Mouse (Mus musculus) MEL (cell line): ENCODE measurements around the gene Adat3. TPM values are rescaled to one million over a fixed set of nuclear protein-coding genes. Genes with fewer than 3 reads are reported as not detected.

Source experiments
- DNase-seq: peaks from one replicate; pipeline ENCODE4 v3.0.0; 2011; ENCODE audit warnings: low read depth, low spot score
- H3K27ac ChIP-seq: 2 replicates; pipeline ENCODE4 v1.5.1; 2012; ENCODE audit warnings: low read depth, mild to moderate bottlenecking, control low read depth, low read length, moderate library complexity; ENCODE audit not compliant: control insufficient read depth
- H3K27me3 ChIP-seq, 2 experiments: fragments of 150-350 bp in 1 of 2; sonication (generic) in 1 of 2; 2 replicates each; pipeline ENCODE4 v1.6.1; 2012; ENCODE audit warnings: low read length in 2 of 2, mild to moderate bottlenecking in 2 of 2, improper control_type of control experiment in 1 of 2, moderate library complexity in 1 of 2; ENCODE audit not compliant: insufficient read depth in 2 of 2, control insufficient read depth in 1 of 2
- H3K36me3 ChIP-seq, 2 experiments: 2 replicates each; pipeline ENCODE4 v1.6.1; 2012 to 2014; ENCODE audit warnings: low read length in 2 of 2, improper control_type of control experiment in 1 of 2, inconsistent platforms in 1 of 2, mild to moderate bottlenecking in 1 of 2; ENCODE audit not compliant: insufficient read depth in 2 of 2, control insufficient read depth in 1 of 2
- H3K4me1 ChIP-seq, 2 experiments: fragments of 150-350 bp in 1 of 2; sonication (generic) in 1 of 2; 2 replicates each; pipeline ENCODE4 v1.6.1; 2012; ENCODE audit warnings: low read length in 2 of 2, improper control_type of control experiment in 1 of 2, mild to moderate bottlenecking in 1 of 2; ENCODE audit not compliant: insufficient read depth in 2 of 2, control insufficient read depth in 1 of 2
- H3K4me3 ChIP-seq, 2 experiments: fragments of 150-350 bp in 1 of 2; sonication (generic) in 1 of 2; 2 replicates each; pipeline ENCODE4 v1.5.1; 2012; ENCODE audit warnings: low read depth in 2 of 2, low read length in 2 of 2, mild to moderate bottlenecking in 2 of 2, moderate library complexity in 2 of 2, control low read depth in 1 of 2, improper control_type of control experiment in 1 of 2; ENCODE audit not compliant: control insufficient read depth in 1 of 2, insufficient read depth in 1 of 2
- H3K79me2 ChIP-seq: 2 replicates; pipeline ENCODE4 v1.6.1; 2012; ENCODE audit warnings: mild to moderate bottlenecking, low read length, moderate library complexity; ENCODE audit not compliant: control insufficient read depth, poor library complexity, insufficient read depth
- H3K9ac ChIP-seq: 2 replicates; pipeline ENCODE4 v1.6.1; 2012; ENCODE audit warnings: low read depth, mild to moderate bottlenecking, control low read depth, low read length, moderate library complexity; ENCODE audit not compliant: control insufficient read depth, poor library complexity, severe bottlenecking
- H3K9me3 ChIP-seq: fragments of 150-350 bp; sonication (generic); replicated peaks from 2 replicates; pipeline ENCODE4 v1.6.1; 2012; ENCODE audit warnings: mild to moderate bottlenecking, low read length, improper control_type of control experiment, moderate library complexity; ENCODE audit not compliant: insufficient read depth
- BHLHE40 ChIP-seq: IDR thresholded peaks from 2 replicates; pipeline ENCODE4 v1.6.1; 2012; ENCODE audit warnings: low read depth, mild to moderate bottlenecking, inconsistent platforms, low read length, improper control_type of control experiment, borderline replicate concordance
- CHD1 ChIP-seq: IDR thresholded peaks from 2 replicates; pipeline ENCODE4 v1.6.1; 2012; ENCODE audit warnings: low read depth, mild to moderate bottlenecking, inconsistent platforms, low read length, improper control_type of control experiment
- CTCF ChIP-seq, 3 experiments: IDR thresholded peaks in 2 of 3; conservative IDR thresholded peaks in 1 of 3; 2 replicates each; pipeline ENCODE4 v1.5.1; 2011 to 2012; ENCODE audit warnings: low read length in 3 of 3, low read depth in 2 of 3, mild to moderate bottlenecking in 2 of 3, improper control_type of control experiment in 1 of 3, inconsistent platforms in 1 of 3, mixed read lengths in 1 of 3, moderate library complexity in 1 of 3; ENCODE audit not compliant: control insufficient read depth in 1 of 3, insufficient read depth in 1 of 3, poor library complexity in 1 of 3, severe bottlenecking in 1 of 3
- E2F4 ChIP-seq: IDR thresholded peaks from 2 replicates; pipeline ENCODE4 v1.6.1; 2011; ENCODE audit warnings: low read depth, low read length, improper control_type of control experiment, borderline replicate concordance
- EP300 ChIP-seq, 2 experiments: IDR thresholded peaks; 2 replicates each; pipeline ENCODE4 v1.6.1; 2011; ENCODE audit warnings: improper control_type of control experiment in 2 of 2, low read length in 2 of 2, low read depth in 1 of 2, mild to moderate bottlenecking in 1 of 2
- GABPA ChIP-seq: IDR thresholded peaks from 2 replicates; pipeline ENCODE4 v1.6.1; 2012; ENCODE audit warnings: low read depth, mild to moderate bottlenecking, inconsistent platforms, low read length, improper control_type of control experiment, moderate library complexity
- GATA1 ChIP-seq: IDR thresholded peaks from 2 replicates; pipeline ENCODE4 v1.6.1; 2011; ENCODE audit warnings: low read depth, low read length, improper control_type of control experiment
- JUND ChIP-seq: IDR thresholded peaks from 2 replicates; pipeline ENCODE4 v1.6.1; 2011; ENCODE audit warnings: low read depth, mild to moderate bottlenecking, improper control_type of control experiment, low read length
- MAX ChIP-seq: IDR thresholded peaks from 2 replicates; pipeline ENCODE4 v1.6.1; 2011; ENCODE audit warnings: low read length, improper control_type of control experiment
- MEF2A ChIP-seq: IDR thresholded peaks from 2 replicates; pipeline ENCODE4 v1.6.1; 2014; ENCODE audit warnings: low read depth, mild to moderate bottlenecking, inconsistent platforms, low read length, improper control_type of control experiment; ENCODE audit not compliant: poor library complexity, insufficient replicate concordance, severe bottlenecking; ENCODE audit errors: extremely low read depth
- MXI1 ChIP-seq: IDR thresholded peaks from 2 replicates; pipeline ENCODE4 v1.6.1; 2011; ENCODE audit warnings: mild to moderate bottlenecking, low read depth, low read length, improper control_type of control experiment
- MYB ChIP-seq: IDR thresholded peaks from 2 replicates; pipeline ENCODE4 v1.6.1; 2011; ENCODE audit warnings: mild to moderate bottlenecking, low read depth, low read length, improper control_type of control experiment
- NELFE ChIP-seq: IDR thresholded peaks from 2 replicates; pipeline ENCODE4 v1.6.1; 2011; ENCODE audit warnings: low read depth, low read length, improper control_type of control experiment
- NRF1 ChIP-seq: IDR thresholded peaks from 2 replicates; pipeline ENCODE4 v1.6.1; 2014; ENCODE audit warnings: low read depth, mild to moderate bottlenecking, inconsistent platforms, low read length, improper control_type of control experiment, moderate library complexity; ENCODE audit not compliant: poor library complexity, insufficient read depth, severe bottlenecking
- POLR2A ChIP-seq, 2 experiments: IDR thresholded peaks; 2 replicates each; pipeline ENCODE4 v1.6.1; 2011 to 2012; ENCODE audit warnings: low read length in 2 of 2, mild to moderate bottlenecking in 2 of 2, control low read depth in 1 of 2, improper control_type of control experiment in 1 of 2, low read depth in 1 of 2, moderate library complexity in 1 of 2; ENCODE audit not compliant: control insufficient read depth in 1 of 2, insufficient read depth in 1 of 2, poor library complexity in 1 of 2
- RCOR1 ChIP-seq: IDR thresholded peaks from 2 replicates; pipeline ENCODE4 v1.6.1; 2012; ENCODE audit warnings: low read depth, mild to moderate bottlenecking, inconsistent platforms, low read length, improper control_type of control experiment
- SIN3A ChIP-seq: IDR thresholded peaks from 2 replicates; pipeline ENCODE4 v1.6.1; 2012; ENCODE audit warnings: low read length, improper control_type of control experiment, inconsistent platforms
- TAL1 ChIP-seq: IDR thresholded peaks from 2 replicates; pipeline ENCODE4 v1.6.1; 2012; ENCODE audit warnings: mild to moderate bottlenecking, inconsistent platforms, low read length, moderate library complexity, mixed read lengths
- TBP ChIP-seq: IDR thresholded peaks from 2 replicates; pipeline ENCODE4 v1.8.0; 2011; ENCODE audit warnings: low read depth, low read length, improper control_type of control experiment
- UBTF ChIP-seq: IDR thresholded peaks from 2 replicates; pipeline ENCODE4 v1.6.1; 2012; ENCODE audit warnings: low read depth, mild to moderate bottlenecking, inconsistent platforms, low read length, improper control_type of control experiment, moderate library complexity, borderline replicate concordance; ENCODE audit not compliant: insufficient read depth
- USF1 ChIP-seq: IDR thresholded peaks from 2 replicates; pipeline ENCODE4 v1.6.1; 2014; ENCODE audit warnings: low read depth, mild to moderate bottlenecking, inconsistent platforms, low read length, improper control_type of control experiment, moderate library complexity
- USF2 ChIP-seq, 2 experiments: IDR thresholded peaks; 2 replicates each; pipeline ENCODE4 v1.6.1; 2011 to 2012; ENCODE audit warnings: improper control_type of control experiment in 2 of 2, low read length in 2 of 2, borderline replicate concordance in 1 of 2, inconsistent platforms in 1 of 2, low read depth in 1 of 2, mild to moderate bottlenecking in 1 of 2; ENCODE audit not compliant: insufficient read depth in 1 of 2
- ZC3H11A ChIP-seq: IDR thresholded peaks from 2 replicates; pipeline ENCODE4 v1.6.1; 2012; ENCODE audit warnings: low read depth, mild to moderate bottlenecking, inconsistent platforms, low read length, improper control_type of control experiment
- ZMIZ1 ChIP-seq: IDR thresholded peaks from 2 replicates; pipeline ENCODE4 v1.6.1; 2012; ENCODE audit warnings: low read depth, mild to moderate bottlenecking, inconsistent platforms, low read length, improper control_type of control experiment, moderate library complexity
- polyA plus RNA-seq, 2 experiments: library from polyadenylated mRNA; stranded (reverse) in 1 of 2; unstranded in 1 of 2; fragments of >175 nt in 1 of 2; fragments of >200 nt in 1 of 2; gene quantifications; 2 replicates each; pipeline versions ENCODE4 v1.2.1 to v1.2.4; 2012; ENCODE audit warnings: low replicate concordance in 2 of 2, low read depth in 1 of 2; ENCODE audit not compliant: insufficient read length in 2 of 2, insufficient read depth in 1 of 2, missing spikeins in 1 of 2
- total RNA-seq: library from RNA; depleted of rRNA; stranded (reverse); fragments of 300-350 nt; gene quantifications from 2 replicates; pipeline ENCODE4 v1.2.3, GENCODE M21; 2012

The Adat3 gene
- total and polyA plus RNA-seq, 3 experiments, result 7.4 to 7.7 TPM; not detected in 1

DNA sequence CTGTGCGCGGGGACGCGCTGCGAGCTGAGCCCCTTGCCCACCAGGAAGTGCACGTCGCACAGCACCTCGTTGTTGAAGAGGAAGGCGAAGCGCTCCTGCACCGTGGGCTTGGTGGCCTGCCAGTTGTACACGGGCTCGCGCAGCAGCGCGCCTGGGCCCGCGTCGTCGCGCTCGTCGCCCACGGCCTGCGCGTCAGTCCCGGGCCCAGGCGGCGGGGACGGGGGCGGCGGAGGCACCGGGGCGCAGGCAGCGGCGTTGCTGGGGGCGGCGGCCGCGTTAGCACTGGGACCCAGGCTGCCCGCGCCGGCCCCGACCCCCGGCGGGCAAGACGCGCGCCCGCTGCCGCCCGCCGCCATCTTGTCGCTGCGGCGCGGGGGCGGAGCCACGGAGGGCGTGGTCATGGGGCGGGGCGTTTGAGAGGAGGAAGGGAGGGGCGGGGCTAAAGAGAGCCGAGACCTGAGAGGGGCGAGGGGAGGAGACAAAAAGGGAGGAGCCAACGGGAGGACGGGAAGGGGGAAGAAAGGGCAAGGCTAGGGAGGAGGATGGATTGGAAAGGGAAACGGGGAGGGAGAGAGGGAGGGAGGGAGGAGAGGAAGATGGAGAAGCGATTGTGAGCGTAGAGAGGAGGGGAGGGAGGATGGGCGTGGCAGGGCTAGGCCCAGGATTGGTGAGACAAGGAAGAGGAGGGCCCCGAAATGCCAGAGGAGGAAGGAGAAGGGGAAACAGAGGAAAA is 53.6 kb downstream of the Adat3 start (continued):
- TF ChIP-seq CHD1 (no peak), MEF2A (no peak), MAX (no peak; the same call in 1 of the 2 replicates), BHLHE40 (peak; percentile 12; the same call in 1 of the 2 replicates), GABPA (no peak), NRF1 (no peak), UBTF (no peak), TAL1 (no peak), RCOR1 (peak; percentile 76), USF1 (0 out of 2 replicates have a peak, but pooled peaks have one; percentile 14), EP300 (IDR thresholded peaks at IDR 0.05; ENCODE audit: low read depth in 1 of 2, low read length in 2 of 2) (peak in 1 of 2 experiments; percentile 36; a peak in 1 of 4 replicates), USF2 (IDR thresholded peaks at IDR 0.05; ENCODE audit: borderline replicate concordance in 1 of 2, insufficient read depth in 1 of 2, low read depth in 1 of 2, low read length in 2 of 2) (no peak), ZC3H11A (0 out of 2 replicates have a peak, but pooled peaks have one; percentile 8), JUND (no peak), ZMIZ1 (no peak), POLR2A (IDR thresholded peaks at IDR 0.05; ENCODE audit: control insufficient read depth in 1 of 2, insufficient read depth in 1 of 2, low read depth in 1 of 2, low read length in 2 of 2, poor library complexity in 1 of 2) (peak; percentile 43 to 91; a peak in 3 of 4 replicates), MYB (no peak), CTCF (IDR thresholded peaks at IDR 0.05 in 2 of 3, conservative IDR thresholded peaks at IDR 0.05 in 1 of 3; ENCODE audit: control insufficient read depth in 1 of 3, insufficient read depth in 1 of 3, low read depth in 2 of 3, low read length in 3 of 3, poor library complexity in 1 of 3, severe bottlenecking in 1 of 3) (no peak), E2F4 (no peak), GATA1 (no peak)
- TF ChIP-seq, all 39 proteins: peak for 16

GRCm38 (mm10) chr10:80656863-80657623 is 54.4 kb downstream of the Adat3 start, which contains the start of gene Btbd2:
Gene Btbd2 (minus strand): TSS chr10:80657071.
- Histone ChIP-seq H3K79me2 (peaks cover 8% of the 10 kb centered on the region), H3K9me3 (no peaks in the 10 kb centered on the region), H3K36me3 (peaks cover 0 to 9% of the 10 kb centered on the region in 2 experiments; a peak in 2 of 4 replicates), H3K4me3 (peak within 1 kb of the TSS; percentile 86 to 92), H3K27ac (peak within 1 kb of the TSS; percentile 81), H3K4me1 (peaks cover 3 to 21% of the 10 kb centered on the region in 2 experiments), H3K27me3 (no peaks in the 10 kb centered on the region), H3K9ac (peak within 1 kb of the TSS; percentile 90)
- peak; percentile 16; the same call in 1 of the 2 replicates for TF ChIP-seq MXI1
- TF ChIP-seq SIN3A, result peak; percentile 35; the same call in 1 of the 2 replicates
- TF ChIP-seq TBP, result 0 out of 2 replicates have a peak, but pooled peaks have one; percentile 17
- no peak for TF ChIP-seq NELFE
- peak; percentile 64 for DNase-seq
